Mouse (Mus musculus): ENCODE data around the gene Slc15a4.

Slc15a4 gene

DNA sequence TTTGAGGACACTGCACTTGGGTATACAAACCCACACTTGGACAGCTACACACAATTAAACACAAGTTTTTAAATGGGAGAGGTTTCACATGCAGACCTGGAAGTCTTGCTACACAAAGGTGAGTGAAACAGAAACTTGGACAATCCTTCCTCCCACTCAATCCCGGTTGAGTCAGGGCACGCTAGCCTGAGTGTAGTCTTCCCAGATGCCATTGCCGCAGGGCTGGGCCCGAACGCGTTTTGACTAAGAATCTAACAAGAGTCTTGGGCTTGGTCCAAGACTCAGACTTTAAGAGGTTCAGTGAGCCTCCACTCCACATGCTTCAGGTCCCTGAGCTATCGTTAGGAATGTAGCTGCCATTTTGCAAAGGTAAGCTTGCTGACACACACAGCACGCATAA, 12.3 kb downstream of the Slc15a4 start:
- no peak for DNase-seq

DNA sequence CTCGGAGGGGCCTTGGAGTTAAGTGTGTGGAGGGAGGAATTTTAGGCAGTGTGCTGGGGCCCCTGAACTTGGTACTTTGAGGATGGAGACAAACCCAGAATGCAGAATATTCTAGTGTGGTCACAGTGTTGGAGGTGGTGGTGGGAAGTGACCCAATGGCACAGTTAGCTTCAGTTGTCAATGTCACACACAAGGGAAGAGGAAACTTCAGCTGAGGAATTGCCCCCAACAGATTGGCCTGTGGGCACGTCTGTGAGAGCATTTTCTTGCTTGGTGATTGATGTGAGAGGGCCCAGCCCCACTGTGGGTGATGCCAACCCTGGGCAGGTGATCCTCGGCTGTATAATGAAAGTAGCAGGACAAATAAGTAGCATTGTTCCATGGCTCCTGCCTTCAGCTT, 13.9 kb downstream of the Slc15a4 start:
- DNase-seq: no peak

DNA sequence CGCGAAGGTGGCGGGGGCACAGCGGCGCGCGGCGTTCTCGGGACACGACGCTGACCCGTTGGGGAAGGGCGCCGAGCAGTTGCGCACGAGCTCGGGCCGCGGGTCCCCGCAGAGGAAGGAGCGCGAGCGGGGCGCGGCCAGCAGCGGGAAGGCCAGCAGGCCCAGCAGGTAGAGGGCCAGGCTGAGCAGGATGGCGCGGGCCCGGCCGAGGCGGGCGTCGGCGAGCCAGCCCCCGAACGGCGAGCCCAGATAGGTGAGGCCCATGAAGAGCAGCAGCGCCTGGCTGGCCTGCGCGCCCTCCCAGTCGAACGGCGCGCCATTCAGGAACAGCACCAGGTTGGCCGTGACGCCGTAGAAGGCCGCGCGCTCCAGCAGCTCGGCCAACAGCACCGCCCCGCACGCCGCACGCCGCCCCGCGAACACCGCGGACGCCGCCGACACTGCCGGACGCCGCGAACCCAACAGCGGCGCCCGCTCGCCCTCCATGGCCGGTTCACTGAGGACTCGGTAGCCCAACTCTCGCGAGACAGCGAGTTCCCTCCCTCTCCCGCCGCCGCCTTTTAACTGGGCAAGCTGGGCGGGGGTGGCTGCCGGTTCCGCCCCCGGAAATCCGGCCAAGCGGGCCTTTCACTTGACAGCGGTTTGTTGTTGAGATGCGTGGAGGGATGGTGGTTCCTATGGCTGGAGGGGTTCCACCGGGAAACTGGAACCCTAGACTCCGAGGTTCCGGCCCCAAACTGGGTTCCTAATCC, 15.6 kb downstream of the Slc15a4 start:
- DNase-seq: peak; percentile 98

DNA sequence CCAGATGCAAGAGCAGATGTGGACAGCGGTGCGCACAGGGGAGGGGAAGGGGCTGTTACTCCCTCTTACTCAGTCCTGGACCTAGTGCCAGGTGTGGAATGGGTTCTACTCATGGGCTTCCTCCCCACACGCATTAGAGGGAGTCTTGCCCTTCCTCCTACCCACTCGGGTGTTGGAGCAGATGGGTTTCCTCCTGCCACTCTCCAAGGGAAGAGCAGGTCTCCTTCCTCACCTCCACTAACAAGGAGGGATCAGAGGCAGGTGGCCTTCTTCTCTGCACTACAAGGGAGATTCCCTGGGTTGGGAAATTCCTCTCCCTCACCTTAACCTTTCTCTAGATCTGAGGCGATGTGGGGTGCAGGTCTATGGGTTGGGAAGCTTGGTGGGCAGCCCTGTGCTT, 16.5 kb downstream of the Slc15a4 start:
- DNase-seq: no peak

DNA sequence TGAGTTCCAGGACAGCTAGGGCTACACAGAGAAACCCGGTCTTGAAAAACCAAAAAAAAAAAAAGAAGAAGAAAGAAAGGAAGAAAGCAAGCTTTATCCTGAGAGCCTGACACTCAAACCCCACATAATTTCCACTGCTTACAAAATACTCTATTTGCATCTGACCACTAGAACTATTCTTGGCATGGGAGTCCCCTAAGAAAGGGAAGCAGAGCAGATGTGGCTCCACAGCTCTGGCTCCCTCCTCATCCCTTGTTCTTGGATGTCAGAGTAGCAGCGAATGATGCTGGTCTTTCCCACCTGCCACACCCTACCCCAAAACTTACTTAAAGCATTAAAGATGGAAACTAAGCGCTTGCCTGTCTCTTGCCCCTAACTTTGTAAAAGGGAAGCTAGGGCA, 17.2 kb downstream of the Slc15a4 start:
- no peak for DNase-seq

DNA sequence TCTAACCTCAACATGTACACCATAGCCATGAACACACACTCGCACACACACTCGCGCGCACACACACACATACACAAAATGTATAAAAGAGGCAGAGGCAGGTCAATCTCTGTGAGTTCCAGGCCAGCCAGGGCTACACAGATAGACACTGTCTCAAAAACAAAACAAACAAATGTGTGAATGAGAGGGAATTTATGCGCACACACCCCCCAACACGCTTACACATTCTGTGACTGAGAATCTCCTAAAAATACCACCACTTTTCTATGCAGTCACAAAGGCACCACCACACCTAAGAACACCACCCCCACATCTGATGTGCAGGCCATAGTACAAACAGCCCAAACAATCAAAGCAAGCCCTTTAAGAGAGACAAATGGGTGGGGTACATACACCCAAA, 20.3 kb downstream of the Slc15a4 start:
- DNase-seq: no peak

DNA sequence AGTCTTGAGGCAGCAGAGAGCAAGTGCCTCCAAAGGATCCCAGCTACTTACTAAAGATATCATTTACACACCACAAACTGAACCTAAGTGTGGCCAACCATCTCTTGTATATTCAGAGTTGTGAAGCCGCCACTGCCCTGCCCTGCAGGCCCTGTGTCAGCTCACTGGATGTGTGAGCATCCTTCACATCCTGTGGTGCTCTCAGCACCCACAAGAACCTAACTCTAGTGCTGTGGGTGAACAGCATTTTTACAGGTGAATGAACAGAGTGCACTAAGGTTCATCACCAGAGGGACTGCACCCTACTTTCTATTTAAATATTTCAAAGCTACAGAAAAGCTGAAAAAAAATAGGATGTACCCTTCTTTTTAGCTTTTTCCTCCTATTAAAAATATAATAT, 20.8 kb downstream of the Slc15a4 start:
- no peak for DNase-seq

DNA sequence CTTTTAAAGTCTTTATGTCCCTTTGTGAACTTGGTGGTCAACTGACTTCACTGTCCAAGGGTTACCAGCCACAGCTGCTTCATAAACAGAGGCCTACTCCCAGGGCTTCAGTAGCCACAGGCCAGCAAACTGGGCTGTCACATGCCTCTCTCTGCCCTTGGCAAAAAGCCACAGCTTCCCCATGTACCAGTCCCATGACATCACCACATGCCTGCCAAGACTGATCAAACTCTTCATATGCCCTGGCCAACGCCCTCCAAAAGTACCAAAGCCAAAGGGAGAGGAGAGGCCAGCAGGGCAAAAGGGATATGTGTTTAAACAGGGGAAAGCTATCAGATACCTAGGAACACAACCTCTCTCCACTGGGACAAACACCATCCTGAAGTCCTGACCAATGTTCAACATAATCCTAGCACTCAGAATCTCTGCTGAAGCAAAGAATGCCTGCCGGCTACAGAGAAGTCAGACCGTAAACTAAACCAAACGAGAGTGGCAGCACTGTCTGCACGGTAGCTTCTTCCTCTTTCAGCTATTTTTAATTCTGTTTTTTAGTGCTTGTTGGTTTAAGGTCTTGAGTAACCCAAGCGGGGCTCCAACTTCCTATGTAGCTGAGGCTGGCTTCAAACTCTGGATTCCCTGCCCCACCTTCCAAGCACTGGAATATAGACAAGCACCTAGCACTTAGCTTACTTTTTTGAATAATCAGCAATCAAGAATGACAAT, 21.7 kb downstream of the Slc15a4 start:
- DNase-seq: peak; percentile 61

DNA sequence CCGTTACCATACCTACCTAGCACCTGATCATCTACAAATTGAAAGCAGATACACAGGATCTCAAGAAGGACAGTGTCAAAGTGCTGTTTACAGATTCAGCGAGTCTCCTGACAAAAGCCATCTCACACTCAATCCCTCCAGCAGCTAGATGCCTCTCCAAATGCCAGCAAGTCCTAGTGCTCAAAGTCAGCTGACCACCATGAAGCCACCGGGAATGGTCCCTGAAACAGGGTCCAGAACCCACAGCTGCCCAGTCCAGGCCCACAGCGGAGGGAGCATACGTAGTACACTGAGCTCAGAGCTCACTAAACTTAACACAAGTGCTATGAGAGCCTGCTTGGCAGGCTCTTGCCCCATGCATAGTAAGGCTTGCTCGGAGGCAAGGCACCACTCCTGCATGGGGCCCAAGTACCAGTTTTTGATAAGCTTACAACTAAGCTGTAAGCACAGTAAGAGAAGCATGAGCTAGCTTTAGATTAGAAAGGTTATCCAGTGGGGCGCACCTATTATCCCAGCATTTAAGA, 23.4 kb downstream of the Slc15a4 start:
- DNase-seq: no peak

DNA sequence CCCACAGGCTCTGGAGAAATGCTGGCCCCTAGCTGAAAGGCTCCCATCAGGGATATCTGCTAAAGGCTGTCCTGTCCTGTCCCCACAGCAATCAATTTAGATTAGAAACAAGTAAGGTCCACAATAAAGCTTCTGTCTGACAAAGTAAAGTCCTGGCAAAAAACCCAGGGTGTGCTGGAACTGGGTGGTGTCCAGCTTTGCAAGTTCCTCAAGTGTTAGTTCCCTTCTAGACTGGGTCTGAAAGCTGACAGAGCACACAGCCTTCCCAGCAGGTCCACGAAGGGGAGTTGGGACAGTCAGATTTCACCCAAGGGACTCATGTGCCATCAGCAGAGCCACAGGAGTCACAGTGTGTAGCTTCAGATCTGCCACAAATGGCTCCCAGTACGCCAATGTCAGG, 25.2 kb downstream of the Slc15a4 start:
- no peak for DNase-seq

DNA sequence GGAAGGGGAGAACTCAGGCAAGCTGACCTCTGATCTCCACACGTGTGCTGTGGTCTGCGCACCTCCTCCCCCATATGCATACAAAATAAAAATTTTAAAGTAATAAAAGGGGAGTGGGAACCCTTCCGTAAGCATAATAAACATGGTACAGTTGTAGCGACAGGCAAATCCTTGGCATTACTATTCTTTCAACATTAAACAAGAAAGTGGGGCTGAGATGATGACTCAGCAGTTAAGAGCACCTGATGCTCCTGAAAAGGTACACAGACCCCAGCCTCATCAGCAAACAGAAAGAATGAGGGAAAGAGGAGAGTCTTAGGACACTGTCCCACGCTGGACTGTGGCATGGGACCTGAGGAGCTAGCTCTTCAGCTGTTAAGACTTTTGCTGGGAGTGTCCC, 29.7 kb downstream of the Slc15a4 start:
- DNase-seq: no peak

DNA sequence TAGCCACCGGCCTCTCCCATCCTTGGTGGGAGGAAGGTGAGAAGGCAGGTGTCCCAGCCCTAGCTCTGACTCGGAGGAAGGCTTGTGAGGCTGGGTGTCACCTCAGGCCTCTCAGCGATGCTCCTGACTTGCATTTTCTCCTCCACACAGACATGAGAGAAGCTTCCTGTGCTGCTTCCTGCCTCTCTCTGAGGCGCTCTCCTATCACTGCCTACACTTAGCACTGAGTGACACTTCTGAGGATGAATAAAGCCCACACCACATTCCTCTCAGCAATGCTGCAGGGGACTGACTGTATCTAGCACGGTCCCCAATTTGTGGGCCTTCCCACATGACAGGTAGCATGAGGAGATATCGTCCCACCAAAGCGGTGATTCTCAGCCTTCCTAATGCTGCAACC, 35.8 kb downstream of the Slc15a4 start:
- DNase-seq: no peak

DNA sequence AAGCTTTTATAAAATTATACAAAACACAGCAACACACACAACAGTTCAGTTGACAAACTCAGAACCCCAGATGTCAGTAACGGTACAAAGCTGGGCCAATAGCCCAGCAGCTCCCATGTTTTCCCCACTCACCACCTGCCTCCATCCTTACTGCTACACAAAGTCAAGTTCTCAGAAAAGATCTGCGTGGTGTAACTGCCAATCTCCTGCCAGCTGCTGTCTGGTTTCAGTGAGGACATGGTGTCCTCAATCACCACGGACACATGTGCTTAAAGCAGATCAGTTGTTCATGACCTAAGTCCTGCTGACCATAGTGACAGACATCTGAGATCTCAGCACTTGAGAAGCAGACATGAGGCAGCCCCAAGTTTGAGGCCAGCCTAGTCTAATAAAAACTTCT, 37.0 kb downstream of the Slc15a4 start:
- no peak for DNase-seq

DNA sequence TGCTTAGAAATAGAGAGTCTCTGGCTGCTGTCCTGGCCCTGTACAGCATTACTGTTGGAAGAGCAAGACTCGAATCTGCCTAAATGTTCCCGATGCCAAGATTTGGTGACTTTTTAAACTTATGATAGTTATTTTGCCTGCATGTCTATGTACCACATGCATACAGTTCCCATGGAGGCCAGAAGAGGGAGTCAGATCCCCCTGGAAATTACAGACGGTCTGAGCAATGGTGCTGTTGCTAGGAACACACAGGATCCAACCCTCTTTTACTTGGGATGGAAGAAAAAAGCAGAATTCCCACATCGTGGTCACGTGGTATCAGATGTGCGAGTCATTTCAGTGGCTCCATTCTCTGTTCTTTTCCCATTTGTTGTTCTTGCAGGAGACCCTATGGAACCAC, 39.8 kb downstream of the Slc15a4 start:
- DNase-seq: no peak

DNA sequence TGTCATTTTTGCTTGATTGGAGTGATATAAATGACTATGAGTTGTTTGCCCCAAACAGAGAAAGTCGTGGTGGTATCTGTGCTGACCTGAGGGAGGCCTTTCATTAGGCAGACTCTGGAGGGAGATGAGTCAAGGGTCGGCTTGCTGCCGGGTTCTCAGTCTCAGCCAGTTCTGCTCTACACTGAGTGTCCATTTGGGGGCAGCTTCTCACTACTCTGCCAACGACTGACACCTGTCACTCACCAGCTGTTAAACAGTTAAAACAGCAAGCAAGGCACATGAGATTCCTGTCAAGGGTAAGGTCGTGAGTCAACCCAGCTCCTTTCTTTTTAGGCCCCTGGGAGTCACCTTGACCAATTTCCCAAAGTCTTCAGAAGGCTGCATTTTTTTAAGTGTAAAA, 40.3 kb downstream of the Slc15a4 start:
- DNase-seq: no peak

DNA sequence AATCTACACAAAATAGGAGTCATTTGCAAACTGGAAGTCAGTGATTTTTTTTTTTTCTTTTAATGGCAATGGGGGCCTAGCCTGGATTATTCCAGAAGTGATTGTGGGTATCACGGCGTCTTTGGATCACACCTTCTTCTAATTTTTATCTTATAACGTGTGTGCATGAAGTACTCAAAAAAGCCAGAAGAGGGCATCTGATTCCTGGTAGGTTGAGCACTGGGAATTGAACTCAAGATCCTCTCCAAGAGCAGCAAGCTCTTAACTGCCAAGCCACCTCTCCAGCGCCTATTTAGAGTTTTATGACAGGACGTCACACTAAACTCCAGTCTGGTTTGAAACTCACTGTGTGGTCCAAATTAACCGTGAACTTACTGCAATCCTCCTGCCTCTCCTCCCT, 44.8 kb downstream of the Slc15a4 start:
- no peak for DNase-seq

DNA sequence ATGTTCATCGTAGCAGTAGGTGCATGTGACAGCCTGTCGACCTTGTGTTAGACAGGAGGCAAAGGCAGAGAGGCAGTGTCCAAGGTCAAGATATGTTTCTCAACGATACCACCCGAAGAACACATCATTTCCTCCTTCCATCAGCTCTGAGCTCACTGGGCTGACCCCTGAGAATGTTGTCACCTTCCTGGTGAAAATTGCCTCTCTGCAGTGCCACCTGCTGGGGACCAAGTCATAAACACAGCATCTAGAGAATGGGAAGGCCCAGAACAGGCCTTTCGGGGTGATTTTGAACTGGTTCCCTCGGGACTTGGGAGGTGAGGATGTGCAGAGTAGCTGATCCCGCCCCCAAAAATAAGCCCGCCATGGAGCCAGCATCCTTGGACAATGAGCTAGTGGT, 49.0 kb downstream of the Slc15a4 start:
- DNase-seq: no peak

DNA sequence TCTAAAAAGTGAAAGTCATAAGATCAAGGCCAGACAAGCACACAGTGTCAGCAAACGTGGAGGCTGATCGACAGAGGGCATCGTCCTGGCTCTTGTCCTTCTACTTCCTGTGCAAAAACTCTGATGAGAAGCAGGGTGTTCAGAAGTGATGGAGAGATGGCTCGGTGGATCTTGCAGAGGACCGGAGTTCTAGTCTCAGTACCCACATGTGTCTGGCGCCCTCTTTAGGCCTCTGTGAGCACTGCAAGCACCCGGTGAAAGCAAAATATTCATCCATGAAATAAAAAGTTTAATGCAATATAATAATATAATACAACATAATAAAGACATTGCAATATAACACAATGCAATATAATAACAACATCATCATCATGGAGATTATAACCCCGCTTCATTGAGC, 55.3 kb downstream of the Slc15a4 start:
- DNase-seq: peak; percentile 52

DNA sequence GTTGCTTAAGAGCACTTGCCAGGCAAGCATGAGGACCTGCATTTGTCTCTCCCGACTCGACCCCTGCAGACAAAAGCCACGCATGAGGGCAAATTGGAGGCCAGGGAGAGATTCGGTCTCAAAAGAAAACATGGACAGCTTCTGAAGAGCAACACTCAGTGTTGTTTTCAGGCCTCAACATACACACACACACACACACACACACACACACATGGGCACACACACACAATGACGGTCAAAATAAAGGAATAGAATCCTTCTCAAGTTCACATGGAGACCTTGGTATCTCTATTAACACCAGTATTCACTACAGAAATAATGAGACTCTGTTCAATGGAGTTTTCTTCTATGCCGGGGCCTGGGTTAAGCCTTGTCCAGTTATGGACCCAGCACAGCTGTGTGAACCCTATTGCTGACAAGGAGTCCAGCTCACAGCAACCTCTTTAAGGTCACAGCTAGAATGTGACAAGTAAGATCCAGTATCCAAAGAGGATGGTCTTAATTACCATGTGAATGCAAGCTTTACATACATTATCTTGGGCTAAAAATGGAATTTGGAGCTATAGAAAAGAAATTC, 65.4 kb downstream of the Slc15a4 start:
- no peak for DNase-seq

DNA sequence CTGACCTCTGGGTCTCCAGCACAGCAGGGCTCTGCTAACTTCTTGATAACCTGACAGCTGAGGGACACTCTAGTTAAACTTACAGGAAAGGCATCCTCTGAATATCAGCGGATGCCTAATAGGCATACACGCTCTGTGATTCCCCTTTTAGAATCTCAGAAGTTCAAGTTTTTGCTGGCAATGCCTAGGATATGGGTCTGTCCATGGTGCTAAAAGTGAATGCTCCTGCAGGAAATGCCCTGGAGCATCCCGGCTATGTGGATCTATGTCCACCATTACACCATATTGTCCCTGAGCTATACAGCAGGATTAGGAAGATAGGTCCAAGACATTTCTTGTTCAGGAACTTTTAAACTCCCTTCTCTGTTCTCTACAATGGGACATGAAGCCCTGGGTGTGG, 71.6 kb downstream of the Slc15a4 start:
- DNase-seq: no peak

DNA sequence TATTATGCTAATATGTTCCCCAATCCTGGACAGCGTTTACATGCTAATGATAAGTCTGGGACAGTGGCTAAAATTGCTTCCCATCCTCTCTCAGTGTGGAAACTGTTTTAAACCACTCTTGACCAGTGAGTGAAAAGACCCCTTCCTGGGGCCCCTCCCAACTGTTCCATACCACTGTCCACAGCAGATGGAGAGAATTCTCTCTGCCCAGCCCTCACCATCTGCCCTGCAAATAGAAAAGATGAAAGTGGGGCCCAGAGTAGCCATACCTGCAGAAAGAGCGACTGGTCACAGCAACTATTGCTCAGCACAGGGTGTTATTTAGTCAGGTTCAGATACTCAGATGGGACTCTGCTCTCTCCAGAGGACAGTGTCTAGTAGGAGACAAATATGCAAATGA, 84.6 kb downstream of the Slc15a4 start:
- no peak for DNase-seq

DNA sequence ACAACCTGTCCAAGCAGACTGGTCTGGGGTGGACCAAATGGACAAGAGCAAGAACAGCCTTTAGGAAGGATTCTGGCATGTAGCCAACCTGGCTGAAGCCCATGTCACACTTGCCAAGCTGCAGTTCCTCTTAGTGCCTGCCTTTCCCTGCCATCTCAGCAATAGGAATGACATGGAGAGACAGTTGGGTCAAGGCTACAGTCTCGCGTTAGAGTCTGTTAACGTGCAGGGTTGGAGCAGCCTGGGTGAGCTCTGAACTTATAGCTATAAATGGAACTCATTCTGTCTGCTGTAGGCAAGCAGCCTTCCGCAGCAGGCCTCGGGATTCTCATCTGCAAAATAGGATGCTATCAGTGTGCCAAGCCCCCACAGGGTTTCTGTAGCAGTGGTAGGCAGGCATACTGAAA, 86.1 kb downstream of the Slc15a4 start:
- DNase-seq: peak; percentile 96
